Mouse (Mus musculus) ES-Bruce4 (cell line): ENCODE results near the gene Ticrr. TPM values are rescaled to one million over a fixed set of nuclear protein-coding genes. Genes with fewer than 3 reads are reported as not detected.

Experiments
- H3K27ac ChIP-seq: 2 replicates; pipeline ENCODE4 v1.5.1; 2012; ENCODE audit warnings: low read length, inconsistent platforms; ENCODE audit not compliant: insufficient read depth
- H3K27me3 ChIP-seq: 2 replicates; pipeline ENCODE4 v1.6.1; 2012; ENCODE audit warnings: mild to moderate bottlenecking, low read length, inconsistent platforms; ENCODE audit not compliant: control insufficient read depth, poor library complexity, insufficient read depth, severe bottlenecking
- H3K36me3 ChIP-seq: 2 replicates; pipeline ENCODE4 v1.6.1; 2012; ENCODE audit warnings: inconsistent platforms, mild to moderate bottlenecking, low read length, moderate library complexity; ENCODE audit not compliant: control insufficient read depth, poor library complexity, insufficient read depth, severe bottlenecking
- H3K4me1 ChIP-seq: one replicate; pipeline ENCODE4 v1.8.1; 2011; ENCODE audit warnings: low read length; ENCODE audit not compliant: control insufficient read depth, insufficient read depth
- H3K4me3 ChIP-seq: 2 replicates; pipeline ENCODE4 v1.5.1; 2011; ENCODE audit warnings: low read depth, mild to moderate bottlenecking, low read length
- H3K9ac ChIP-seq: 2 replicates; pipeline ENCODE4 v1.6.1; 2012; ENCODE audit warnings: low read depth, mild to moderate bottlenecking, inconsistent platforms; ENCODE audit not compliant: poor library complexity, severe bottlenecking
- H3K9me3 ChIP-seq: replicated peaks from 2 replicates; pipeline ENCODE4 v1.6.1; 2012; ENCODE audit warnings: mild to moderate bottlenecking, low read length, inconsistent platforms; ENCODE audit not compliant: control insufficient read depth, poor library complexity, insufficient read depth, severe bottlenecking
- CTCF ChIP-seq: IDR thresholded peaks from one replicate; pipeline ENCODE4 v1.8.1; 2011; ENCODE audit warnings: low read depth, low read length
- EP300 ChIP-seq: IDR thresholded peaks from 2 replicates; pipeline ENCODE4 v1.6.1; 2011; ENCODE audit warnings: low read depth, low read length; ENCODE audit not compliant: insufficient read depth
- POLR2A ChIP-seq: IDR thresholded peaks from one replicate; pipeline ENCODE4 v1.8.1; 2011; ENCODE audit warnings: low read length; ENCODE audit not compliant: insufficient read depth
- polyA plus RNA-seq: library from polyadenylated mRNA; stranded (reverse); fragments of >200 nt; gene quantifications from 2 replicates; pipeline ENCODE4 v1.2.4, GENCODE M21; 2011; ENCODE audit warnings: low read depth; ENCODE audit not compliant: missing spikeins, insufficient read depth, insufficient read length

Gene Ticrr
- polyA plus RNA-seq, result 36.7 and 41.1 TPM in 2 replicates

- Histone ChIP-seq H3K27me3 (no peaks in the 10 kb centered on the region), H3K4me1 (no peaks in the 10 kb centered on the region), H3K9me3 (no peaks in the 10 kb centered on the region), H3K9ac (peak within 1 kb of the TSS; percentile 84), H3K4me3 (peak within 1 kb of the TSS; percentile 92), H3K36me3 (peaks cover 19% of the 10 kb centered on the region), H3K27ac (peak within 1 kb of the TSS; percentile 61)
- TF ChIP-seq CTCF (no peak), EP300 (peak; percentile 56; the same call in 1 of the 2 replicates), POLR2A (peak; percentile 50)
These were observed at the start of gene Ticrr for GRCm38 (mm10) chr7:79659578-79660290. Gene Ticrr, plus strand, starts transcription at chr7:79660196.

GRCm38 (mm10) chr7:79611901-79612300 is 48.1 kb upstream of the Ticrr start:
- Histone ChIP-seq H3K9me3 (no peaks in the 10 kb centered on the region), H3K4me3 (no peak overlapping the region), H3K4me1 (no peaks in the 10 kb centered on the region), H3K27ac (no peak overlapping the region), H3K9ac (no peak overlapping the region), H3K27me3 (no peaks in the 10 kb centered on the region), H3K36me3 (no peaks in the 10 kb centered on the region)
- TF ChIP-seq CTCF (no peak), EP300 (no peak), POLR2A (no peak)

DNA sequence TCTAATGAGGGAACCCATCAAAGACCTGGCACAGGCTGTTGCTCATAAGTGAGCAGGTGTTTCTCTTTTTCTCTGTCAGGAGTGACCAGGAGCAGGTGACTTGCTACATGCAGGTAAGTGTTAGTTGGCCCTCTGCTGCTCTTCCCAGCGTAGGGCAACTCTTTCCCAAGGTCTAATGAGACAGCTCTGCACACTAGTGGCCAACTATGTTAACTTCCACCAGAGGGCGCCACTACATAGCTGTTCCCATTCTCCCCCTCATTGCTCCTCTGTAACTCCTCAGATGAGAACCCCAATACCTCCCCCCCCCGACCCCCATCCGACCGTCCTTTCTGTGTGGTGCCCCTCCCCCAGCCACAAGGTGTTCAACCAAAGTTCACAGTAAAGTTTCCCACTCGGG is 47.2 kb upstream of the Ticrr start:
- no peak overlapping the region for H3K9ac ChIP-seq
- H3K36me3 ChIP-seq, result no peaks in the 10 kb centered on the region
- no peak overlapping the region for H3K4me3 ChIP-seq
- H3K9me3 ChIP-seq, result no peaks in the 10 kb centered on the region
- no peak overlapping the region for H3K27ac ChIP-seq
- TF ChIP-seq EP300 (no peak), POLR2A (no peak), CTCF (peak; percentile 65)
- peaks cover 1% of the 10 kb centered on the region; the same call in 1 of the 2 replicates for H3K27me3 ChIP-seq
- no peaks in the 10 kb centered on the region for H3K4me1 ChIP-seq

- peaks cover 3% of the 10 kb centered on the region; the same call in 1 of the 2 replicates for H3K27me3 ChIP-seq
- TF ChIP-seq CTCF (peak; percentile 19), POLR2A (no peak)
- H3K4me3 ChIP-seq, result no peak overlapping the region
- no peaks in the 10 kb centered on the region for H3K9me3 ChIP-seq
- H3K36me3 ChIP-seq, result no peaks in the 10 kb centered on the region
- no peaks in the 10 kb centered on the region for H3K4me1 ChIP-seq
- H3K27ac ChIP-seq, result no peak overlapping the region
- no peak overlapping the region for H3K9ac ChIP-seq
These were observed 46.7 kb upstream of the Ticrr start for GRCm38 (mm10) chr7:79613314-79613713.

DNA sequence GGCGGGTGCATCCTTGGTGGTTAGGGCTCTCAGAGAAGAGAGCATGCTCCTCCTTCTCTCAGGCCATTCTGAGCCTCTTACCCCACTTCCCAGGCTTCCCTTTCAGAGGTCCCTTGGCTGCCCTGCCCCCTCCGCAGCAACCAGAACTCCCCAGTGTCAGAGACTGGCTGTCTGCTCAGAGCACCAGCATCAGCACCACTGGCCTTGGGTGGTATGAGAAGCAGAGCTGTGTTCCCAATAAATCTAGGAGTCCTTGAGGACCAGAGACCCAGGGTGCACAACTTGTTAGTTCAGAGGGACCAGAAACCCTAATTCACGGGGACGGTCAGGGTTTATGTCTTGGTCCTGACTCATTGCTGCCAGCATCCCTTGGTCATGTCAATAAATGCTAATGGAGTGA is 45.0 kb upstream of the Ticrr start:
- peaks cover 3% of the 10 kb centered on the region; the same call in 1 of the 2 replicates for H3K27me3 ChIP-seq
- H3K27ac ChIP-seq, result no peak overlapping the region
- H3K9ac ChIP-seq, result no peak overlapping the region
- H3K4me1 ChIP-seq, result no peaks in the 10 kb centered on the region
- no peak overlapping the region for H3K4me3 ChIP-seq
- TF ChIP-seq POLR2A, result no peak
- TF ChIP-seq CTCF, result no peak
- no peaks in the 10 kb centered on the region for H3K9me3 ChIP-seq
- H3K36me3 ChIP-seq, result no peaks in the 10 kb centered on the region

- TF ChIP-seq CTCF (no peak), EP300 (no peak), POLR2A (no peak)
- Histone ChIP-seq H3K4me1 (no peaks in the 10 kb centered on the region), H3K9me3 (no peaks in the 10 kb centered on the region), H3K36me3 (no peaks in the 10 kb centered on the region), H3K4me3 (no peak overlapping the region), H3K27me3 (peaks cover 3% of the 10 kb centered on the region; the same call in 1 of the 2 replicates), H3K9ac (no peak overlapping the region), H3K27ac (no peak overlapping the region)
These were observed 44.1 kb upstream of the Ticrr start for GRCm38 (mm10) chr7:79615941-79616340.
